In the genomic region with DNA sequence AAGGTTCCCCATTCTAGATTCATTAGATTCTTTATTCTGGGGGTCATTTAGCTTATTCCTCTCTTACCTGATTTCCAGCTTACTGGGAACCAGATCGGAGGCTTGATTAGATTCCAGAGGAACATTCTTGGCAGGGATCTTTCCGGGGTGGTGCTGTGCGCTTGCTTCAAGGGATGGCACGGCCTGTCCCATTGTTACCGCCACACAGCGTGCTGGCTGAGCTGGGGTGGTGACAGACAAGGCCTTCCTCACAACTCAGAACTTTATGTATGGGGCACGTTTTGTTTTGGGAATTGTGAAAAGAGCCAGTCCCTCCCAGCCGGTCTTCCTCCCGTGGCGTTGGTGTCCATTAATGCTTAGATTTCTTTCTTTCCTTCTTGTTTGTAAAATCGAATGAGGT, we compare ENCODE assay signal across 8 mouse cellular contexts. TPM values are rescaled to one million over a fixed set of nuclear protein-coding genes. Genes with fewer than 3 reads are reported as not detected.
DNase-seq lines count a peak whose midpoint lies in the region; ATAC-seq and TF ChIP-seq lines count a peak whose summit lies in the region.
"Had no signal": no experiment of that assay in that cellular context is flagged by ENCODE, and none has a peak within 500 bp of the region (broad histone marks: within the 10 kb centered on the region; RNA-seq: fewer than 3 reads in every experiment).

No protein-coding gene starts in this region.

- H3K4me1 ChIP-seq in embryonic fibroblast, embryonic 13.5 days (ENCODE audit: control insufficient read depth, insufficient read depth, low read length), result peaks cover 20% of the 10 kb centered on the region
- H3K4me1 ChIP-seq in hindbrain, embryonic 11.5 days (replicated peaks; ENCODE audit: control insufficient read depth, insufficient read depth, low read length), result peaks cover 2% of the 10 kb centered on the region; the same call in 1 of the 2 replicates
- H3K4me1 ChIP-seq in midbrain, embryonic 11.5 days (ENCODE audit: control insufficient read depth, insufficient read depth, low read length), result peaks cover 15% of the 10 kb centered on the region

- H3K36me3 ChIP-seq in hindbrain, embryonic 11.5 days (ENCODE audit: control insufficient read depth, insufficient read depth, low read length), result no peaks in the 10 kb centered on the region
- H3K36me3 ChIP-seq in midbrain, embryonic 11.5 days (ENCODE audit: control insufficient read depth, insufficient read depth, low read length), result no peaks in the 10 kb centered on the region
- H3K36me3 ChIP-seq: liver, embryonic 13.5 days had no signal

- WGBS in hindbrain, embryonic 11.5 days, result 39% methylated on average over 11 of the region's 11 CpGs
- 19% methylated on average over 11 of the region's 11 CpGs for WGBS in midbrain, embryonic 11.5 days

- H3K27ac ChIP-seq in embryonic fibroblast, embryonic 13.5 days (ENCODE audit: insufficient read depth, low read length), result peak overlapping the region; percentile 72
- peak overlapping the region; percentile 25; the same call in 1 of the 2 replicates for H3K27ac ChIP-seq in hindbrain, embryonic 11.5 days (ENCODE audit: low read depth, low read length)
- H3K27ac ChIP-seq in midbrain, embryonic 11.5 days (ENCODE audit: low read depth, low read length), result peak overlapping the region; percentile 3; the same call in 1 of the 2 replicates
- H3K27ac ChIP-seq: liver, embryonic 13.5 days had no signal

- no peak overlapping the region for H3K4me3 ChIP-seq in embryonic fibroblast, embryonic 13.5 days (ENCODE audit: insufficient read depth, low read length)
- no peak overlapping the region for H3K4me3 ChIP-seq in hindbrain, embryonic 11.5 days (ENCODE audit: low read depth, low read length)
- H3K4me3 ChIP-seq in midbrain, embryonic 11.5 days (ENCODE audit: low read depth, low read length), result no peak overlapping the region
- H3K4me3 ChIP-seq: liver, embryonic 13.5 days had no signal

- no peak for TF ChIP-seq POLR2A in embryonic fibroblast, embryonic 13.5 days (IDR thresholded peaks at IDR 0.05; ENCODE audit: low read depth, low read length)

- peak; percentile 54 for DNase-seq in kidney, adult 9 months
- DNase-seq in kidney, postnatal 4 days, result no peak
- DNase-seq in hindbrain, embryonic 11.5 days (ENCODE audit: low spot score), result peak; percentile 43
- peak; percentile 89 for DNase-seq in midbrain, embryonic 11.5 days (ENCODE audit: low spot score, missing footprints)
- no peak for DNase-seq in natural killer cell, adult 2 months (ENCODE audit: low spot score in 2 of 2)
- no peak for DNase-seq in spleen, adult 18-20 months
- DNase-seq: liver, embryonic 13.5 days had no signal

- ATAC-seq in hindbrain, embryonic 11.5 days (ENCODE audit: low FRiP score), result 0 out of 2 replicates have a peak, but pooled peaks have one; percentile 57
- peak; percentile 57; the same call in 1 of the 2 replicates for ATAC-seq in midbrain, embryonic 11.5 days (ENCODE audit: low FRiP score)

- no peak overlapping the region for H3K4me2 ChIP-seq in hindbrain, embryonic 11.5 days (replicated peaks; ENCODE audit: low read depth, low read length)
- no peak overlapping the region for H3K4me2 ChIP-seq in midbrain, embryonic 11.5 days
- H3K4me2 ChIP-seq: liver, embryonic 13.5 days had no signal

- H3K9me3 ChIP-seq in hindbrain, embryonic 11.5 days (ENCODE audit: control insufficient read depth, low read length), result no peaks in the 10 kb centered on the region
- H3K9me3 ChIP-seq in midbrain, embryonic 11.5 days (ENCODE audit: control insufficient read depth, low read length), result no peaks in the 10 kb centered on the region
- H3K9me3 ChIP-seq: liver, embryonic 13.5 days had no signal

- no peak for TF ChIP-seq CTCF in embryonic fibroblast, embryonic 13.5 days (IDR thresholded peaks at IDR 0.05; ENCODE audit: borderline replicate concordance, insufficient read depth, low read length)

- no peaks in the 10 kb centered on the region for H3K27me3 ChIP-seq in hindbrain, embryonic 11.5 days (ENCODE audit: control insufficient read depth, insufficient read depth, low read length)
- no peaks in the 10 kb centered on the region for H3K27me3 ChIP-seq in midbrain, embryonic 11.5 days (ENCODE audit: control insufficient read depth, insufficient read depth, low read length)
- H3K27me3 ChIP-seq: liver, embryonic 13.5 days had no signal

- no peak overlapping the region; the same call in 1 of the 2 replicates for H3K9ac ChIP-seq in hindbrain, embryonic 11.5 days (ENCODE audit: low read depth, low read length)
- H3K9ac ChIP-seq in midbrain, embryonic 11.5 days (ENCODE audit: low read length), result peak overlapping the region; percentile 38
- H3K9ac ChIP-seq: liver, embryonic 13.5 days had no signal

RNA-seq across cellular contexts. Expression of a gene that starts 21.1 kb away (rescaled TPM):
- 44.2 and 52.6 TPM in 2 replicates for polyA plus RNA-seq in embryonic fibroblast, embryonic 13.5 days (2011; ENCODE audit: insufficient read length, low read depth, missing spikeins)
- 93.8 and 102 TPM in 2 replicates for polyA plus RNA-seq in hindbrain, embryonic 11.5 days (2014; fragmentation: Nextera tagmentation; extraction: Ambion mirVana)
- 89.8 and 95.4 TPM in 2 replicates for polyA plus RNA-seq in midbrain, embryonic 11.5 days (2014; fragmentation: Nextera tagmentation; extraction: Ambion mirVana)

RNA-seq across cellular contexts. Expression of a gene that starts 24.6 kb away (rescaled TPM):
- polyA plus RNA-seq in embryonic fibroblast, embryonic 13.5 days (2011; ENCODE audit: insufficient read length, low read depth, missing spikeins), result 239 and 264 TPM in 2 replicates
- polyA plus RNA-seq in hindbrain, embryonic 11.5 days (2014; fragmentation: Nextera tagmentation; extraction: Ambion mirVana), result 5.7 and 6.0 TPM in 2 replicates
- 3.5 and 4.6 TPM in 2 replicates for polyA plus RNA-seq in midbrain, embryonic 11.5 days (2014; fragmentation: Nextera tagmentation; extraction: Ambion mirVana)

Comparison
In these comparisons a context has a peak if more than half of its experiments do, and no peak if none do; other contexts are left out.
1. DNase-seq: peak in kidney, adult 9 months (single experiment), hindbrain, embryonic 11.5 days (single experiment) and midbrain, embryonic 11.5 days (single experiment); none in kidney, postnatal 4 days (0 of 2), natural killer cell, adult 2 months (0 of 2) and spleen, adult 18-20 months (0 of 2).
2. H3K27ac ChIP-seq: peak in every context shown above with its lines; median percentile 72 in embryonic fibroblast, embryonic 13.5 days; 25 in hindbrain, embryonic 11.5 days; 3 in midbrain, embryonic 11.5 days.
3. RNA of a gene that starts 24.6 kb away (polyA plus RNA-seq): 239 to 264 TPM in embryonic fibroblast, embryonic 13.5 days; 5.7 to 6.0 TPM in hindbrain, embryonic 11.5 days and 3.5 to 4.6 TPM in midbrain, embryonic 11.5 days; every median in the first group is over 10 times any median in the second.